Mouse (Mus musculus): ENCODE results near the gene Olfr128. TPM values are rescaled to one million over a fixed set of nuclear protein-coding genes. Genes with fewer than 3 reads are reported as not detected.
"Not testable (repeated sequence)": the region's sequence is repeated elsewhere in the genome, so short reads cannot be mapped to it uniquely, and the experiment has no call there.

The Olfr128 gene
- total RNA-seq (2021) = not detected
- long read RNA-seq, experiment 1 = 0 reads
- long read RNA-seq, experiment 2 = 0 reads

GRCm38 (mm10) chr17:37920248-37920647 is at the start of gene Olfr128:
Olfr128 (plus strand) TSS chr17:37920548.
- intact Hi-C loops (cut with DNase I) = no loop called here
- DNase-seq (ENCODE audit: low spot score in 2 of 2) = no peak

DNA sequence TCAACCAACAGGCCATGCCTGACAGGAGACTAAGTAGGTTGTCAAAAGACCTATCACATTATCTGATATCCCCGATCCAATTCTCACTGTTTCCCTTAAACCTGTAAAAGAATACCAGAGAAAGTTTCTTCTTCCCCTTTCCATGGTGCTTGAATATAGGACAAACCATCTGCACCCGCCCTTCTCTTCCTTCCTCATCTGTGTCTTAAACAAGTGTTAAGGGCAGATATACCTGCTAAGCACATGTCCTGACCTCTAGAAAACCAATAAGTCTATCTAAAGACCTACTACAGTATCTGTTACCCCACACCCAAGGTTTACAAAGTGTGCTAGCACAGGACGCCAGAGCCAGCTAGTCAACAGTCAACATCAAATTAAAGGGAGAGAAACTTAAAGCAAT is 46.5 kb upstream of the Olfr128 start:
- intact Hi-C loops (cut with DNase I) = no loop called here
- no peak for DNase-seq (ENCODE audit: low spot score in 2 of 2)

GRCm38 (mm10) chr17:37900137-37900536 is 20.2 kb upstream of the Olfr128 start, which contains the start of gene Olfr127:
Olfr127 (plus strand) TSS chr17:37900437.
- intact Hi-C loops (cut with DNase I) = no loop called here

GRCm38 (mm10) chr17:37906821-37907220 is 13.5 kb upstream of the Olfr128 start:
- intact Hi-C loops (cut with DNase I) = not testable (repeated sequence)

More at GRCm38 (mm10) chr17:37900137-37900536, 20.2 kb upstream of the Olfr128 start, which contains the start of gene Olfr127:
- no peak for DNase-seq (ENCODE audit: low spot score in 2 of 2)

DNA sequence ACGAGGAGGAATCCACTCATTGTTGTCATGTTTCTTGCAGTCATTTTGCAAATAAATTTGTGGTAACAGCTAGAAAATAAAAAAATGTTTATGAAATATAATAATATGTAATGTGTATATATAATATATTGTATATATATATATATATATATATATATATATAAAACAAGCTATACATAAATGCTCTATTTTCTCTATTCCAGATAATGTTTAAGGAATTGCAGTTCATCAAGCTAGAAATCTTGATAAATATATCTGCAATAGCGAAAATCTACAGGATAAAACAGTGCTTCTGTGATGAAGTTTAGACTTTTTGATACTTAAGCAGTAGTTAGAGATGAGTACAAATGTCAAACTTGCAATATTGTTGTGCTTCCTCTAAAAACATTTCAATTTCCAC is 32.6 kb downstream of the Olfr128 start, which contains the start of gene Olfr761:
Olfr761 (minus strand) TSS at position 101 of the 400 bp plus-strand sequence.
- intact Hi-C loops (cut with DNase I) = no loop called here
- DNase-seq (ENCODE audit: low spot score in 2 of 2) = no peak

More at GRCm38 (mm10) chr17:37906821-37907220, 13.5 kb upstream of the Olfr128 start:
- DNase-seq (ENCODE audit: low spot score in 2 of 2) = not testable (repeated sequence)

DNA sequence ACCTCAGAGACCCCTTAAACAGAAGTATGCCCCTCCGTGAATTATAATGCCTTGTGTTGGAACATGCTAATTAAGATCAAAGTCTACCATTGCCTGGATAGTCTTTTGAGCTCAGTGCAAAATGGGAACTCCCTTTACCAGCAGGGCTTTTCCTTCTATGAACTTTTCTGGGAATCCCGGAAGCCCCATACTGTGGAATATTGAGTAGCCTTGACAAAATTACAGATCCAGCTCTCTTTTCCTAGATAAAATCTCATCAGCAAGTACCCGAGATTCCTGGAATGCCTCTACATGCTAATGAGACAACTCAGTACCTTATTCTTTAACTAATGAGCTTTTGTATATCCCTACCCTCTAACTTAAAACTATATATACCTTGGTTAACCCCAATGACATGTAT is 53.2 kb downstream of the Olfr128 start:
- DNase-seq (ENCODE audit: low spot score in 2 of 2) = no peak
- intact Hi-C loops (cut with DNase I) = no loop called here

Other genes starting within 250 kb of the Olfr128 start
- gene Olfr119, start 224.0 kb upstream of the Olfr128 start, total RNA-seq (2021) = not detected
- not detected for gene Olfr120, start 198.7 kb upstream of the Olfr128 start, total RNA-seq (2021)
- not detected for gene Olfr121, start 171.7 kb upstream of the Olfr128 start, total RNA-seq (2021)
- gene Olfr122, start 151.9 kb upstream of the Olfr128 start, total RNA-seq (2021) = not detected
- gene Olfr123, start 127.0 kb upstream of the Olfr128 start, total RNA-seq (2021) = not detected
- gene Olfr124, start 120.7 kb upstream of the Olfr128 start, total RNA-seq (2021) = not detected
- gene Olfr125, start 87.6 kb upstream of the Olfr128 start, total RNA-seq (2021) = not detected
- not detected for gene Olfr126, start 73.1 kb upstream of the Olfr128 start, total RNA-seq (2021)
- gene Olfr127, start 20.1 kb upstream of the Olfr128 start, total RNA-seq (2021) = not detected
- not detected for gene Olfr761, start 32.5 kb downstream of the Olfr128 start, total RNA-seq (2021)
- gene Olfr129, start 139.5 kb downstream of the Olfr128 start, total RNA-seq (2021) = not detected
- not detected for gene Olfr130, start 143.4 kb downstream of the Olfr128 start, total RNA-seq (2021)
- gene Olfr131, start 168.1 kb downstream of the Olfr128 start, total RNA-seq (2021) = not detected
- not detected for gene Olfr132, start 214.0 kb downstream of the Olfr128 start, total RNA-seq (2021)
- not detected for gene Olfr133, start 224.7 kb downstream of the Olfr128 start, total RNA-seq (2021)